Mouse (Mus musculus) CD4-positive, CD25-positive, alpha-beta regulatory T cell, adult 2 months (primary cell): ENCODE data around the gene Lrch4.
"Not testable (repeated sequence)": the region's sequence is repeated elsewhere in the genome, so short reads cannot be mapped to it uniquely, and the experiment has no call there.

Experiments used
- DNase-seq: peaks from one replicate; pipeline ENCODE4 v3.0.0-alpha.2; 2012; ENCODE audit warnings: low read depth, low spot score

The Lrch4 gene

GRCm38 (mm10) chr5:137613076-137613475 is 15.8 kb upstream of the Lrch4 start:
- DNase-seq, result no peak

- DNase-seq, result no peak
Observed at GRCm38 (mm10) chr5:137613550-137613949, 15.4 kb upstream of the Lrch4 start, which contains the start of gene Pcolce. Gene Pcolce, minus strand, starts transcription at chr5:137613784.

- not testable (repeated sequence) for DNase-seq
Observed at GRCm38 (mm10) chr5:137614921-137615320, 14.0 kb upstream of the Lrch4 start.

- DNase-seq, result no peak
Observed at GRCm38 (mm10) chr5:137615347-137615746, 13.6 kb upstream of the Lrch4 start.

- DNase-seq, result no peak
Observed at GRCm38 (mm10) chr5:137623937-137624530, 4.9 kb upstream of the Lrch4 start.

- DNase-seq, result no peak
Observed at GRCm38 (mm10) chr5:137627991-137628390, 930 bp upstream of the Lrch4 start.

- DNase-seq, result no peak
Observed at GRCm38 (mm10) chr5:137629306-137629721, 393 bp downstream of the Lrch4 start.

GRCm38 (mm10) chr5:137629906-137630545 is 1.1 kb downstream of the Lrch4 start:
- peak; percentile 51 for DNase-seq

- DNase-seq, result no peak
Observed at GRCm38 (mm10) chr5:137630602-137631001, 1.7 kb downstream of the Lrch4 start.

GRCm38 (mm10) chr5:137631171-137631570 is 2.2 kb downstream of the Lrch4 start:
- DNase-seq, result peak; percentile 86

- DNase-seq, result no peak
Observed at GRCm38 (mm10) chr5:137631591-137631990, 2.7 kb downstream of the Lrch4 start.

GRCm38 (mm10) chr5:137633397-137634084 is 4.6 kb downstream of the Lrch4 start:
- DNase-seq, result no peak

GRCm38 (mm10) chr5:137639472-137639871 is 10.6 kb downstream of the Lrch4 start:
- DNase-seq, result no peak

GRCm38 (mm10) chr5:137641054-137641453 is 12.1 kb downstream of the Lrch4 start, which contains the start of gene Sap25:
Gene Sap25, plus strand, starts transcription at chr5:137641334.
- peak; percentile 70 for DNase-seq

GRCm38 (mm10) chr5:137642886-137643285 is 14.0 kb downstream of the Lrch4 start:
- DNase-seq, result no peak

GRCm38 (mm10) chr5:137644484-137644883 is 15.6 kb downstream of the Lrch4 start:
- DNase-seq, result no peak

- DNase-seq, result peak; percentile 74
Observed at GRCm38 (mm10) chr5:137645091-137645651, 16.2 kb downstream of the Lrch4 start.

GRCm38 (mm10) chr5:137645652-137646091 is 16.8 kb downstream of the Lrch4 start, which contains the start of gene Irs3:
Gene Irs3, minus strand, starts transcription at chr5:137645714.
- DNase-seq, result peak; percentile 31

- peak; percentile 76 for DNase-seq
Observed at GRCm38 (mm10) chr5:137647827-137648601, 19.1 kb downstream of the Lrch4 start.

- no peak for DNase-seq
Observed at GRCm38 (mm10) chr5:137649251-137649650, 20.3 kb downstream of the Lrch4 start.
